Mouse (Mus musculus) heart, embryonic 15.5 days (tissue): ENCODE results near the gene Gon4l. TPM values are rescaled to one million over a fixed set of nuclear protein-coding genes. Genes with fewer than 3 reads are reported as not detected.
A peak's percentile ranks its signal among the peaks of the same experiment; 100 is the strongest.
"Not testable (repeated sequence)": the region's sequence is repeated elsewhere in the genome, so short reads cannot be mapped to it uniquely, and the experiment has no call there.

Experiments
- ATAC-seq: fragments of 200-750 bp; cut with Nextera tagmentation; replicated peaks from 2 replicates; pipeline ENCODE4 v1.8.0; 2017; ENCODE audit warnings: low read depth, moderate TSS enrichment; ENCODE audit not compliant: insufficient number of reproducible peaks, insufficient read depth, low FRiP score
- H3K27ac ChIP-seq: fragments of 300-500 bp; sonication (generic); 2 replicates; pipeline ENCODE4 v1.5.1; 2015; ENCODE audit warnings: mild to moderate bottlenecking, inconsistent platforms
- H3K27me3 ChIP-seq: fragments of 300-500 bp; sonication (generic); 2 replicates; pipeline ENCODE4 v1.6.1; 2015; ENCODE audit warnings: inconsistent platforms
- H3K36me3 ChIP-seq: fragments of 300-500 bp; sonication (generic); 2 replicates; pipeline ENCODE4 v1.6.1; 2015; ENCODE audit warnings: mild to moderate bottlenecking, inconsistent platforms
- H3K4me1 ChIP-seq: fragments of 300-500 bp; sonication (generic); replicated peaks from 2 replicates; pipeline ENCODE4 v1.6.1; 2015; ENCODE audit warnings: inconsistent platforms
- H3K4me2 ChIP-seq: fragments of 300-500 bp; sonication (generic); 2 replicates; pipeline ENCODE4 v1.6.1; 2015; ENCODE audit warnings: inconsistent platforms, mild to moderate bottlenecking, moderate library complexity
- H3K4me3 ChIP-seq: fragments of 300-500 bp; sonication (generic); 2 replicates; pipeline ENCODE4 v1.5.1; 2015; ENCODE audit warnings: mild to moderate bottlenecking, inconsistent platforms
- H3K9ac ChIP-seq: fragments of 300-500 bp; sonication (generic); 2 replicates; pipeline ENCODE4 v1.6.1; 2015; ENCODE audit warnings: mild to moderate bottlenecking, inconsistent platforms
- H3K9me3 ChIP-seq: fragments of 300-500 bp; sonication (generic); replicated peaks from 2 replicates; pipeline ENCODE4 v1.6.1; 2016; ENCODE audit warnings: inconsistent platforms
- WGBS: fragments of 180-500 bp; shearing (Covaris S2); methylation state at CpG from one replicate; pipeline ENCODE4 v1.1.7; 2015; ENCODE audit warnings: mixed read lengths; 5-methylcytosine and 5-hydroxymethylcytosine counted together
- polyA plus RNA-seq: library from polyadenylated mRNA; unstranded; fragments of >200 nt; fragmentation: Nextera tagmentation; extraction: Ambion mirVana; gene quantifications from 2 replicates; pipeline ENCODE4 v1.2.1, GENCODE M21; 2015

The Gon4l gene
- 6.0 and 7.4 TPM in 2 replicates for polyA plus RNA-seq

DNA sequence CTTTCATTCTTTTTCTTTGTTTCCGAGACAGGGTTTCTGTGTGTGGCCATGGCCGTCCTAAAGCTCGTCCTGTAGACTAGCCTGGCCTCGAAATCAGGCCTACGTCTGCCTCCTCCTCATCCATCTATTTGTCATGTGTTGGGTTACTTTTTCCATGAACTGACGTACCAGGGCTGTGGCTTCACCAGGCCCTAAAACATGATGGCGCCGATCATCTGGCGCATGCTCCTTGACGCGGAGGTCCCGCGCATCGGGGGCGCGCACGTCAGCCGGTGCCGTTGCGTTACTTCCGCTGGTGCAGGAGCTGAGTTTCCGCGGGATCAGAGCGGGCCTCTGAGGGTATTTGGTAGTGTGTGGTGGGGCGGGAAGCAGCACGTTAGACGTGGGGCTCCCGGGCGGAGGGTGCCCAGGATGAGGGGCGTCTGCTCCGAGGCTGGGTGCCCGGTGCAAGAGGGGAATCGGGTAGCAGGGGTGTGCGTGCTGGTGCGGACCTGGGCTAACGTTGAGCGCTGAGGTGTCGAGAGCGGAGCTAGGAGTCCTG is at the start of gene Gon4l:
Gon4l (plus strand) TSS at position 281 of the 541 bp plus-strand sequence.
- ATAC-seq = peak; percentile 56; the same call in 1 of the 2 replicates
- Histone ChIP-seq H3K27ac (peak within 1 kb of the TSS; percentile 69), H3K4me2 (peak within 1 kb of the TSS; percentile 57), H3K4me3 (peak within 1 kb of the TSS; percentile 49)
- not testable (repeated sequence) for H3K9me3 ChIP-seq, H3K36me3 ChIP-seq, H3K9ac ChIP-seq, H3K27me3 ChIP-seq, H3K4me1 ChIP-seq
- WGBS = 3% methylated on average over 34 of the region's 39 CpGs

DNA sequence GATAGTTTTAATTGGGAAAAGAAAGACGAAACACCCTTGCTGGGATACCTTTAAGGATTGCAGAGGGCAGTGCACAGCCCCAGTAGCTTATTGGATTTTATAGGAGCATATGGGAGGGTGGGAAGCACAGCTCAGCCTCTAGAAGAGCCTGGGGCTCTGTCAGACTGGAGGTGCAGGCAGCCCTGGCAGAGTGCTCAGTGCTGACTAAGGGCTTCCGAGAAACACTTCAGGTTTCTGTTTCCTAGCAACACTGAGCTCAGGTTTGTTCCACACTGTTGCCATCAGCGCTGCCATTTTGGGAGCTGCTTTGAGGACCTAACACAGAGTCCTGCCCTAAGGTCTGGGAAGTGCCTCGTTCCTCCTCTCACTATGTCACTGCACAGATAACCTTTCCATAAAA is 48.7 kb upstream of the Gon4l start:
- 77% methylated on average over 1 of the region's 4 CpGs for WGBS
- not testable (repeated sequence) for H3K36me3 ChIP-seq, H3K4me3 ChIP-seq, H3K9me3 ChIP-seq, H3K9ac ChIP-seq, H3K27me3 ChIP-seq, H3K27ac ChIP-seq, H3K4me2 ChIP-seq, H3K4me1 ChIP-seq
- peak; percentile 58; the same call in 1 of the 2 replicates for ATAC-seq

DNA sequence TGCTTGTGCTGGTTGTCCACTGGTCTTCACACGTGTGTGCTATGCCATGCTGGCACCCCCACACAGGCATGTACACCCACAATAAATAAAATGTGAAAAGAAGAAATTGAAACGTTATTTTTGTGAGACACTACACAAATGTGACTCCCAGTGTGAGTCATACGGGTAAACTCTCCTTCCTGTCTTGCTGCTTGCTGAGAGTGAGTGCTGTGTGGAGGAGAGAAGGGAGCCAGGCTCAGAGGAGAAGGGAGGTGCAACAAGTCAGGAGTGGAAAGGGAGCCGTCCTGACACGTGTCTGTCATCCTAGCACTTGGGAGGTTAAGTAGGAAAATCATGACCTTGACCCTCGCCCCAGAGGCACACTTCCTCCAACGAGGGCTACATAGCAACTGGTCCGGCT is 48.2 kb upstream of the Gon4l start:
- H3K4me3 ChIP-seq, H3K27me3 ChIP-seq, H3K9me3 ChIP-seq, H3K4me1 ChIP-seq, H3K36me3 ChIP-seq, H3K27ac ChIP-seq, H3K4me2 ChIP-seq, H3K9ac ChIP-seq: not testable (repeated sequence)
- no CpG with 5 or more reads among the region's 8 CpGs for WGBS
- 0 out of 2 replicates have a peak, but pooled peaks have one; percentile 22 for ATAC-seq

DNA sequence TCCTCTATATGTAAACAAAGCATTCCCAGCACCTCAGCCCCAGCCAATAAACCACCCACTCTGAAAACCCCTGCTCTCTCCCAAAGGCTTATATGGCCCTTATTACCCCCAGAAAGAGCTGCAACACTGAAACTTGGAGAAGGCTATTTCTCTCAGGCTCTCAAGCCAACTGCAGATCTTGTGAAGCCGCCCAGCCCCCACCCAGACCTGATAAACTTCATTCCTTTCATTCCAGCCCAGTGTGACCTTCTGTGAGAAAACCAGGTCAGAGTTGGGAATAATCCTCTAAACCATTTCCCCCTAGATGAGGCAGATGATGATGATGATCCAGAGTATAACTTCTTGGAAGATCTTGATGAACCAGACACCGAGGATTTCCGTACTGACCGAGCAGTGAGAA is 47.0 kb upstream of the Gon4l start:
- not testable (repeated sequence) for H3K36me3 ChIP-seq, H3K4me2 ChIP-seq, H3K27ac ChIP-seq, H3K27me3 ChIP-seq, H3K9me3 ChIP-seq, ATAC-seq, H3K4me1 ChIP-seq, H3K4me3 ChIP-seq, H3K9ac ChIP-seq
- 95% methylated on average over 3 of the region's 4 CpGs for WGBS

DNA sequence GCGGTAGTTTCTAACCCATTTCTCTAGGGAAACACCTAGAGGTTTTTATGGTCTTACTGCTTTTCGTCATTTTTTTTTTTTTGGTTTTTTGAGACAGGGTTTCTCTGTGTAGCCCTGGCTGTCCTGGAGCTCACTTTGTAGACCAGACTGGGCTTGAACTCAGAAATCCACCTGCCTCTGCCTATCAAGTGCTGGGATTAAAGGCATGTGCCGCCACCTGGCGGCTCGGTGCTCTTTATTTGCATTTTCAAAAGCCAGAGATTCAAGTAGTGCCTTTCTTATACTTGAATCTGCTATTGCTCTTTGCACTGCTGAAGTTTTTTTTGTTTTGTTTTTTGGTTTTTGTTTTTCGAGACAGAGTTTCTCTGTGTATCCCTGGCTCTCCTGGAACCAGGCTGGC is 37.5 kb upstream of the Gon4l start:
- ATAC-seq, H3K27ac ChIP-seq, H3K4me1 ChIP-seq, H3K9ac ChIP-seq, H3K9me3 ChIP-seq, H3K36me3 ChIP-seq, H3K27me3 ChIP-seq, H3K4me3 ChIP-seq, H3K4me2 ChIP-seq: not testable (repeated sequence)
- 88% methylated on average over 6 of the region's 6 CpGs for WGBS

DNA sequence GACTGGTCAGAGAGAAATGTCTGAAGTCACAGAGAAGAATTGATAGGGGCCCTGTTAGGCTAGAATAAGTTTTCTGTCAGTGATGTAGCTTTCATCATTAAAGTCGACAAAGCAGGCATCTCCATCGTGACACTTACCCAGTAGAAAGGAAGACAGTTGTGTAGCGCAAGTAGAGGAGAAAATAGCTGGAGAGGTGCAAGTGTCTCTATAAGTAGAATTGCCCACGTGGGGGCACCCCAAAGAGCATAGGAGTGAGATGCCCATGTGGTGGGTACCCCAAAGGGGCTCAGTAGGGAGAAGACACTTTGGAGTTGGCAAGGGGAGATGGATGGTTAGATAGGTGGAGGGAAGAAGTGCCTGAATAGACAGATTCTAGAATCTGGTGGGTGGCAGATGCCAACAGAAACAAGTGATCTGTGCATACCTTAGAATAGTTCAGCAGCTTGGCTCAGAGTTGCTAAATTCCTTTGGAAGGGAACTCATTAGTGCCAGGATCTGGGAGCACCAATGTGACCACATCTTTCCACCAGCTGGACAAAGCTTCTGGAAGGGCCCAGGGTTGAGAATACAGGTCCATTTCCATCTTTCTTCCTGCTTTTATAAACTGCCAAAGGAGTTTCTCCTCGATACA is 31.0 kb upstream of the Gon4l start:
- H3K36me3 ChIP-seq = 0 out of 2 replicates have a peak, but pooled peaks cover 12% of the 10 kb centered on the region
- no peak overlapping the region for H3K27ac ChIP-seq
- H3K4me2 ChIP-seq = no peak overlapping the region
- WGBS = 86% methylated on average over 5 of the region's 5 CpGs
- no peak overlapping the region for H3K4me3 ChIP-seq
- no peaks in the 10 kb centered on the region for H3K4me1 ChIP-seq
- no peak overlapping the region for H3K9ac ChIP-seq
- no peaks in the 10 kb centered on the region for H3K27me3 ChIP-seq
- H3K9me3 ChIP-seq = no peaks in the 10 kb centered on the region
- ATAC-seq = no peak

DNA sequence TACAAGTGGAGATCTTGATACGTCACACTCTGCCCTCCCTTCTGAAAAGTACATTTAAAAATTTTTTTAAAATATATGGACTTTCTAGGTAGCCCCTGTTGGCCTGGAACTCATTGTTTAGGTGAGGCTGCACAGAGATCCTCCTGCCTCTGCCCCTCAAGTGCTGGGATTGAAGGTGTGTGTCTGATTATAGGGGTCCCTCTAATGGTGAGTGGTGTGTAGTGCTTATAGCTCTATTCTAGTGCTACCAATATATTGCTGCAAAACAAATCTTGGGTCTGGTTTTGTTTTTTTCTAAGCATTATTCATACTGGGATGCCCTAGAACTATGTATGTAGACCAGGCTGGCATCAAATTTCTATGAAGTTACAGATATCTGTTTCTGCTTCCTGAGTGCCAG is 9.3 kb upstream of the Gon4l start:
- no peak overlapping the region for H3K27ac ChIP-seq
- no peak overlapping the region for H3K9ac ChIP-seq
- ATAC-seq = no peak
- H3K4me2 ChIP-seq = no peak overlapping the region
- peaks cover 25% of the 10 kb centered on the region for H3K36me3 ChIP-seq
- no peak overlapping the region for H3K4me3 ChIP-seq
- no peaks in the 10 kb centered on the region for H3K27me3 ChIP-seq
- no peaks in the 10 kb centered on the region for H3K4me1 ChIP-seq
- 95% methylated on average over 1 of the region's 1 CpGs for WGBS
- H3K9me3 ChIP-seq = no peaks in the 10 kb centered on the region

DNA sequence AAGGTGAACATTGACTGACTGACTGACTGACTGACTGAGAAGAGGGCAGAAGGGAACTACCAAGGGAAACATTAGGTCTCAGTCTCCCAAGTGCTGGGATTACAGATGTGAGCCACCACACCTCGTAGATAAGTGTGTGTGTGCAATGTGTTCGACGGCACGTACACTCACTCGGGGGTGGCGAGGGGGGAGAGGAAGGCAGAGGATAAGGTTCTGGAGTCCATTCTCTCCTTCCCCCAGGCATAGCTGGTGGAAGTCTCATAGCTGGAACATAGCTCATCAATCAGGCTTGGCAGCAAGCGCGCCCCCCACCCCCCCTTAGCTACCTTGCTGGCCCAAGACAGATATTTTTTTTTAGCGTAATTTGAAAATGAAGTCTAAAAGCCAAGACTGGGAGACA is 7.8 kb upstream of the Gon4l start:
- H3K9me3 ChIP-seq = no peaks in the 10 kb centered on the region
- H3K27ac ChIP-seq = no peak overlapping the region
- H3K4me1 ChIP-seq = peaks cover 3% of the 10 kb centered on the region; the same call in 1 of the 2 replicates
- no peak overlapping the region for H3K4me2 ChIP-seq
- H3K4me3 ChIP-seq = no peak overlapping the region
- H3K27me3 ChIP-seq = no peaks in the 10 kb centered on the region
- WGBS = 92% methylated on average over 9 of the region's 9 CpGs
- no peak for ATAC-seq
- H3K36me3 ChIP-seq = peaks cover 21% of the 10 kb centered on the region
- no peak overlapping the region for H3K9ac ChIP-seq

DNA sequence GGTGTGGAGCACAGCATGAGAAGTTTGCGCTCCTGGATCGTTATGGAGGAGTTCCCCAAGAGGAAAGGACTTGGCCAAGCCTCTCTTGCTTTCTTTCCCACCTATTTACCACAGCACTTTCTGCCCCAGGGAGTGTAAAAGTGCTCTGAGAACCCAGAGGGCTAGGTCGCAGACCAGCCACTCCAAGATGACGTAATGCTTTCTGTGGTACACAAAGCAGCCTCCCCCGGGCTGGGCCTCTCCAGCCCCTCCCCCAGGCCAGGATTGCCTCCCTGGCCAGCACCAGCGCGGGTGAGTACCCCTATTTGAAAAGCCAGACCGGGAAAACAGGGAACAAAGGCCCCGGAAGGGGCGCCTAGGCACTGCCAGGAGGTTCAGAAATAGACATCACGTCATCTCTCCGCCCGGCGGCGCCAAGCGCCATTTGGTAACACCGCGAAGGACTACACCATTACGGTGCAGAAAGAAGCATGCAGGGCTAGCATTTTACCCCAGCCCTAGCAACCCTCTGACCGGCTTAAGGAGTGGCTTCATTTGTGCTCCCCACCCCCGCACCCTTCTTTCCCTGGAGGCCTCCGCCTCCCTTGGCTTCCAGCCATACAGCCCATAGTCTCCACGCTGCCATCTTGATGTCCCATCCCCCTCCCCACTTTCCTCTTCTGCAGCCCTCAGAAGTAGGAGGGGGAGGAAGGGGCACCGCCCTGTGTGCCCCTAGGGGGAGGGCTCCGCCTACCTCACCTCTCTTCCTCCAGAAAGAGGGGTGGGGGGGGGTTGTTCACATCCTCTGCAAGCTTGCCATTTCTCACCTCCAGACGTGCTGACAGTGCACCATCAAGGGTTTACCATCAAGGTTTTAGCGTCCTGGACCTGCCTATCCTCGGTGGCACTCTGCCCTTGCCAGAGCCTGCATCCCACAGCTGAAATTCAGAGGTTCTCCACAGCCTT is 3.6 kb upstream of the Gon4l start:
- peak overlapping the region; percentile 79 for H3K27ac ChIP-seq
- H3K36me3 ChIP-seq, H3K27me3 ChIP-seq, H3K9ac ChIP-seq, H3K4me1 ChIP-seq, H3K9me3 ChIP-seq: not testable (repeated sequence)
- WGBS = 6% methylated on average over 20 of the region's 28 CpGs
- peak overlapping the region; percentile 40 for H3K4me3 ChIP-seq
- H3K4me2 ChIP-seq = peak overlapping the region; percentile 58
- peak; percentile 81 for ATAC-seq

DNA sequence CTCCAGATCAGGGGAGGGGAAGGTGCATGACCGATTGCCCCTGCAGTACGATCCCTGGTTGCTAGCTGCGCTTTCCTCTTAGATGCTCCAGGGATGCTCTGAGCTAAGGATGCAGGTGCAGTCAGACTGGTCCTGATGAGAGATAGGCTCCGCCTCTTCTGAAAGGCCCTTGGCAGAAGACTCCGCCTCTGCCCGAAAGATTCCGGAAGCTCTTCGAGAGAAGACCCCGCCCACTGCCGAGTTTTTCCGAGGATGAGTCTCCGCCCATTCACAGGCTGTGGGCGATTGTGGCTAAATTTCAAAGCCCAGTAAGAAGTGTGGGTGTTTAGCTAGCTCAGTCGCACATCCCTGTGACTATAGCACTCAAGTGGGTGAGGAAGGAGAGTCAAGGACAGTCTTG is 2.6 kb upstream of the Gon4l start:
- not testable (repeated sequence) for H3K9me3 ChIP-seq, H3K4me3 ChIP-seq, H3K27ac ChIP-seq, H3K27me3 ChIP-seq, H3K4me1 ChIP-seq, H3K36me3 ChIP-seq, H3K9ac ChIP-seq
- peak; percentile 48 for ATAC-seq
- WGBS = 8% methylated on average over 14 of the region's 14 CpGs
- H3K4me2 ChIP-seq = 0 out of 2 replicates have a peak overlapping the region, but pooled peaks have one; percentile 13

DNA sequence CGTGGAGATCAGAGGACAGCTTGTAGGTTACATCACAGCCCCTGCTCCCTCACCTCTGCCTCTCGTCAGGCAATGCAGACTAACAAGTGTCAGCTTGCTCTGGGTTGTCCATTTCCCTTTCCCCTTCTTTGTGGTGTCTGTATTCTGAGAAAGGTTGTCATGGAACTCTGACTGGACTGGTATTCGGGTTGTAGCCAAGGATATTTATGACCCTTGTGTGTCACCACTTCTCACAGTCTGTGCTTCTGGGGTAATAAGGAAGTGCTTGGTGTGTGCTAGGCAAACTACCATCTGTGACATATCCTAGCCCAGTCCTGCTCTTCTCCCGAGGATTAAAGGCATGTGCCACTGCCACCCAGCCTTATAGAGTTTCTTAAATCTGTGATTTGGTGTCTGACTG is 14.1 kb downstream of the Gon4l start:
- H3K4me1 ChIP-seq = no peaks in the 10 kb centered on the region
- H3K4me3 ChIP-seq = no peak overlapping the region
- H3K4me2 ChIP-seq = no peak overlapping the region
- 86% methylated on average over 4 of the region's 4 CpGs for WGBS
- no peak overlapping the region for H3K9ac ChIP-seq
- H3K27me3 ChIP-seq = no peaks in the 10 kb centered on the region
- no peaks in the 10 kb centered on the region for H3K9me3 ChIP-seq
- H3K27ac ChIP-seq = no peak overlapping the region
- peaks cover 28% of the 10 kb centered on the region for H3K36me3 ChIP-seq
- ATAC-seq = no peak
